In genomic region chr1:128600549-128600948, GRCm38 (mm10) we compare ENCODE assay signal across 26 mouse cellular contexts.
"Had no signal": no experiment of that assay in that cellular context is flagged by ENCODE, and none has a peak within 500 bp of the region (broad histone marks: within the 10 kb centered on the region; RNA-seq: fewer than 3 reads in every experiment).

No protein-coding gene starts in this region.

- H3K9ac ChIP-seq: heart, embryonic 12.5 days; hindbrain, embryonic 12.5 days; hindbrain, embryonic 14.5 days; kidney, embryonic 15.5 days; limb, embryonic 13.5 days; limb, embryonic 15.5 days had no signal

- H3K27ac ChIP-seq: gastrocnemius, adult 2 months; heart, embryonic 10.5 days; hindbrain, embryonic 10.5 days; hindbrain, embryonic 12.5 days; hindbrain, embryonic 14.5 days; kidney, embryonic 15.5 days; kidney, postnatal 0 days; limb, embryonic 13.5 days; limb, embryonic 15.5 days had no signal

- H3K4me1 ChIP-seq: limb, embryonic 15.5 days had no signal

- H3K4me2 ChIP-seq: heart, embryonic 12.5 days; hindbrain, embryonic 12.5 days; hindbrain, embryonic 14.5 days; kidney, embryonic 15.5 days; limb, embryonic 13.5 days; limb, embryonic 15.5 days; liver, embryonic 11.5 days had no signal

- DNase-seq: gastrocnemius, adult 2 months; gastrocnemius, postnatal 10 days; gastrocnemius, postnatal 25 days; heart, adult 18-20 months; heart, postnatal 10 days; heart, postnatal 4 days; kidney, adult 11 months; kidney, adult 2 months; kidney, adult 9 months; kidney, postnatal 14 days; kidney, postnatal 36 days; layer of hippocampus, adult 9-11 months; layer of hippocampus, postnatal 36 days; left cerebral cortex, postnatal 4 days had no signal

- H3K4me3 ChIP-seq: gastrocnemius, adult 2 months; heart, embryonic 10.5 days; heart, embryonic 12.5 days; hindbrain, embryonic 10.5 days; hindbrain, embryonic 12.5 days; kidney, embryonic 15.5 days; limb, embryonic 13.5 days; limb, embryonic 15.5 days had no signal

- ATAC-seq: hindbrain, embryonic 16.5 days; intestine, embryonic 16.5 days had no signal

- H3K36me3 ChIP-seq: heart, embryonic 10.5 days; heart, embryonic 12.5 days; hindbrain, embryonic 10.5 days; hindbrain, embryonic 12.5 days; kidney, embryonic 15.5 days; limb, embryonic 13.5 days; limb, embryonic 15.5 days had no signal

- H3K9me3 ChIP-seq: heart, embryonic 10.5 days; heart, embryonic 12.5 days; hindbrain, embryonic 10.5 days; hindbrain, embryonic 12.5 days; kidney, embryonic 15.5 days; limb, embryonic 13.5 days; limb, embryonic 15.5 days had no signal

- H3K27me3 ChIP-seq: hindbrain, embryonic 12.5 days had no signal
